Mouse (Mus musculus): ENCODE results near the gene Prg2. TPM values are rescaled to one million over a fixed set of nuclear protein-coding genes. Genes with fewer than 3 reads are reported as not detected.

The Prg2 gene
- not detected for total RNA-seq (2022)

- no peak for DNase-seq (ENCODE audit: low spot score in 2 of 2)
These were observed at the start of gene Prg2 for GRCm38 (mm10) chr2:84980188-84980587. TSS of gene Prg2 (plus strand) at chr2:84980461.

GRCm38 (mm10) chr2:84933992-84934648 is 46.1 kb upstream of the Prg2 start:
- DNase-seq (ENCODE audit: low spot score in 2 of 2): no peak

DNA sequence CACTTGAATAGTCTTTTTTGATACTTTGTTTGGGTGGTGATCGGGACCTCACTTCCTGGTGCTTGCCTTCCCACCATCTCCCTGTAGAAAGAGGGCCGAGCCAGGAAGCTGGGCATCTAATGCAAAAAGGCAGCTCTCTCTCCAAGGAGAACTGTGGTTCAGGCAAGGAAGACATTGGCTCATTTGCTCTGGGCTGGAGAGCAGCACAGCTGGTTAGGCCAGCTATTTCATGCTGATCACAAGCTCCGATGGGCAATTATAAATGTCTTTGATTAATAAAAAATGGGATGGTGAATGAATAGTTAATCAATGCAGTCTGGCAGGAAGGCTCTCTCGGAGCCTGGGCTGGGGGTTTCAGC is 45.6 kb upstream of the Prg2 start:
- DNase-seq (ENCODE audit: low spot score in 2 of 2): no peak

DNA sequence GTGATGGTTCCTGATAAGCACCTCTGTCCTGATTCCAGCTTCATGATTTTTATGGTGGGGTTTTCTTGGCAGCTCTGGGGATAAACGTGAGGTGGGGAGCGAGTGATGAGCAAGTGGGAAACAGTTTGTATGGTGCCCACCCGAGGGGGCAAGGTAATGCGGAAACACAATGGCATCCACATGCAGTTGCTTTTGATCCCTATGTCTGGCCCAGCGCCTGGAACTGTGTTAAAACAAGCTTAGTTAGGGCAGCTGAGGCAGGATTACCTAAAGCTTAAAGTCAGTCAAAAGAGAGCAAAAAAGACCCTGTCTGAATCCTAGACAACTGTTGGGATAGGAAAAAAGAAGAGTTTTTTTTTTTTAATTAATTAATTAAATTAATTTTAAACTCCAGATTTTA is 45.2 kb upstream of the Prg2 start:
- no peak for DNase-seq (ENCODE audit: low spot score in 2 of 2)

DNA sequence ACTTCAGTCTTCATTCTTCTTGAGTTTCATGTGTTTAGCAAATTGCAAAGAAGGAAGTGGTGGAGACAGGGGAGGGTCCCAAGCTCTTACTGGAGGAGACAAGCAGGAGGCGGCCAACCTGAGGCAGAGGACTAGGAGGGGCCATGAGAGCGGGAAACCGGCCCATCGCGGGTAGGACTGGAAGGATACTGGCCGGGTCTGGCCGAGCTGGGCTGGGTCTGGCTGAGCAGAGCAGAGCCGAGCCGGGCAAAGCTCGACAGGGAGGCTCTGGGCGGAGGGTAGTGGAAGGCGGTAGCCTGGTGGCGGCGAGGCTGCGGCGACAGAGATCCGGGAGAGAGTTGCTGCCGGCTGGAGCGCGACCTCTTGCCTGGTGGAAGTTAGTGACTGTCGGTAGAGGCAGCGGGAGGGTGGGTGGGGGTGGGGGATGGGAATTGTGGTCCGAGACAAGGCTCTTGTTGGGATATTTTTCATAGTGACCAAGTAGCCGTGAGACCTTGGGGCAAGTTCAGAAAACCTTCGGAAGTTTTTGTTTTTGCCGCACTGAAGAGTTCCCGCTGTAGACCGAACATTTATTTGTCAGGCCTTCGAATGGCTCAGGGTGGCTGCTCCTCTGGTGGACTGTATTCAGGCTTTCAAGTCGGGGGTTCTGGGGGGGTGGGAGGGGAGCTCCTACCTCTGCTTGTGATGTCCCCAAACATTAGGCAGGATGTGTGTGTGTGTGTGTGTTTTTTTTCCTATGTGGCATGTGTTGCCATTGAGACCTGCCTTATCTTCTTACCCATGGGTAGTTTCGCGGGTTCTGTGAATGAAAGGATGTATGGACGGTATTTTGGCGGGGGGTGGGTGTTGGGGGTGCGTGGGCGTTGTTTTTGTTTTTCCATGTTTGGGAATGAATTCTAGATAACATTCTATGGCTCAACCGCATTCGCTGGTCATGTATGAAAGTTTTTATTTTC is 43.5 kb upstream of the Prg2 start, which contains the start of gene Slc43a3:
TSS of gene Slc43a3 (plus strand) at position 106 of the 956 bp plus-strand sequence.
- DNase-seq (ENCODE audit: low spot score in 2 of 2): no peak

GRCm38 (mm10) chr2:84937491-84938150 is 42.6 kb upstream of the Prg2 start:
- no peak for DNase-seq (ENCODE audit: low spot score in 2 of 2)

- no peak for DNase-seq (ENCODE audit: low spot score in 2 of 2)
These were observed 41.9 kb upstream of the Prg2 start for GRCm38 (mm10) chr2:84938249-84938946.

DNA sequence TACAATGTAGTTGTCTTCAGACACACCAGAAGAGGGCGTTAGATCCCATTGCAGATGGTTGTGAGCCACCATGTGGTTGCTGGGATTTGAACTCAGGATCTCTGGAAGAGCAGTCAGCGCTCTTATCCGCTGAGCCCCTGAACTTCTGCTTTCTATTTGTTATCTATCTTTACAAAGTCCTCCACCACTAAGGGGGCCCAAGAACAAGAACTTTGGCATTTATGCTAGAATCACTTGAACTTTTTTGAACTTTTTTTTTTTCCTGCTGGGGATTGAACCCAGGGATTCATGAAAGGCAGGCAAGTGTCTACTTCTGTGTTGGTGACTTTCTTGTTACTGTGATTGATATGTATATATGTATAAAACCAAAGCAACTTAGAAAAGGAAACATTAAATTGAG is 41.0 kb upstream of the Prg2 start:
- DNase-seq (ENCODE audit: low spot score in 2 of 2): no peak

DNA sequence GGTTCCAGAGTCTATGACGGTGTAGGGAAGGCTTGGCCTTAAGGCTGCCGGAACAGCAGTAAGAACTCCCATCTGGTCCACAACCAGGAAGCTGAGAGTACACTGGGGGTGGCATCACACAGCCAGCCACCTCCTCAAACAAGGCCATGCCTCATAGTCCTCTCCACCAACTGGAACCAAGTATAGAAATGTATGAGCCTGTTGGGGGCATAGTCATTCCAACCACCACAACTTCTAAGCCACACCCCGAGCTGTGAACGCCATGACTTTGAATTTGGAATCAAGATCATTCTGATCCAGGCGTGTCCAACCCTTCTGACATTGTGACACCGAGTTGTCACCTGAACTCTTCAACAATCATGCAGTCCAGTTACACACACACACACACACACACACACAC is 40.5 kb upstream of the Prg2 start:
- DNase-seq (ENCODE audit: low spot score in 2 of 2): no peak

- DNase-seq (ENCODE audit: low spot score in 2 of 2): no peak
These were observed 38.9 kb upstream of the Prg2 start for GRCm38 (mm10) chr2:84941332-84941731.

DNA sequence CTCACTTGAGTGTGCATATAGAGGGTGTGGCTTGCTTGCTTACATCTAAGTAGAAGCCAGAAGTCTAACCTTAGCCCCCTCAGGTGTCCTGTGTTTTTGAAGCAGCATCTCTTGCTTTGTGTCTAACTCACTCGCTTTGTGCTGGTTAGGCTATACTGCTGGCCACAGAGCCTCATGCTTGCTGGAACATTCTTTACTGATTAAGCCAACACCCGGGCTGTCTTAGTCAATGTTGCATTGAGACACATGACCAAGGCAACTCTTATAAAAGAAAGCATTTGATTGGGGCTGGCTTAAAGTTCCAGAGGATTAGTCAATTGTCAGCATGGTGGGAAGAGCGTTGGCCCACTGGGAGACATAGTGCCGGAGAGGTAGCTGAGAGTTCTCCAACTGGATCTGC is 38.5 kb upstream of the Prg2 start:
- no peak for DNase-seq (ENCODE audit: low spot score in 2 of 2)

- no peak for DNase-seq (ENCODE audit: low spot score in 2 of 2)
These were observed 33.0 kb upstream of the Prg2 start for GRCm38 (mm10) chr2:84947154-84947771.

GRCm38 (mm10) chr2:84948252-84948651 is 32.0 kb upstream of the Prg2 start:
- no peak for DNase-seq (ENCODE audit: low spot score in 2 of 2)

DNA sequence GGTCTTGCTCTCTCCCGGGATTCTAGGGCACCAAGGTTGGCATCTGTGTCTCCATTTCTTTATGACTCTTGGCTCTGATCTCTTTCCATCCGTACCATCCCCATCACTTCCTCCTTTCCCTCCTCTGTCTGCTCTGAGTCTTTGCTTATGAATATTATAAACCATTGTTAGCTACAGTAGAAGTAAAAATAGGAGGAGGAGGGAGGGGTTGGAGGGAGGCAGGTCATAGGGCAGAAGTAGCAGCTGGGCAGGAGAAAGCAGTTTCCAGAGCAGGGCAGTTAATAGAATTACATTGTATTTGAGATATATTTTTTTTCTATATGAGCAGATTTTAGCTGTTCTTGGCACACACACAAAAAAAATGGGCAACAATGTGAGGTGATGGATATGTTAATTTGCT is 31.5 kb upstream of the Prg2 start:
- DNase-seq (ENCODE audit: low spot score in 2 of 2): no peak

DNA sequence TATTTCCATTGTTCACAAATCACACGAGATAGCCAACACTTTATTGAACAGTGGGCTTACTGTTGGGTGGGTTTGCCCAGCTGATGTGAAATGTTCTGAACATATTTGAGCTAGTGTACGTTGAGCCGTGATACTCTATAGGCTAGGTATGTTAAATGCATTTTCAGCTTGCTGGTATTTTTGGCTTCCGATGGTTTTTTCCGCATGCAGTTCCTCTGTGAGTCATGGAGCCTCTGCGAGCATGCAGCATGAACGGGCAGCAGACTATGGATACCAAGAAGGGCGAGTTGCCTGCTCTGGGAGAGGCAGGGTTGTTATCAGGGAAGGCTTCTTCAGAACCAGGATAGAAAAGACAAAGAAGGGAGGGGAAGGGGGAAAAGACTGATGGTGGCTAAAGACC is 29.2 kb upstream of the Prg2 start:
- DNase-seq (ENCODE audit: low spot score in 2 of 2): no peak

- DNase-seq (ENCODE audit: low spot score in 2 of 2): no peak
These were observed 28.0 kb upstream of the Prg2 start for GRCm38 (mm10) chr2:84952251-84952650.

DNA sequence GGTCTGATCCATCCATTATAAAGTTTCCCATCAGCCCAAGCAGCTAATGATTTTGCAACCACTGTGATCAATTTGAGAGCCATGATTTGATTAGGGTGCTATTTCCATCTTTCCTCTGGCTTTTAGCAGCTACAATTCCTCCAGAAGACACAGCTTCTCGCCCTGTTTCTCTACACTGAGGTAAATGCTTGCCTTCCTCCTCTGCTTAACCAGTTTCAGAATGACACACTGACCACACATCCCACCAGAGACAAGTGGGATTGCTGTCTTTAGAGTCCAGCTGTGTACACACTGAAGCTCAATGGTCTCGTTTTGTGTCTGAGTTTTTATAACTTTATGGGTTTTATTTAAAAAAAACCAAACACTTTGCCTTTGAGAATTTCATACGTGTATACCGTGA is 27.6 kb upstream of the Prg2 start:
- no peak for DNase-seq (ENCODE audit: low spot score in 2 of 2)

DNA sequence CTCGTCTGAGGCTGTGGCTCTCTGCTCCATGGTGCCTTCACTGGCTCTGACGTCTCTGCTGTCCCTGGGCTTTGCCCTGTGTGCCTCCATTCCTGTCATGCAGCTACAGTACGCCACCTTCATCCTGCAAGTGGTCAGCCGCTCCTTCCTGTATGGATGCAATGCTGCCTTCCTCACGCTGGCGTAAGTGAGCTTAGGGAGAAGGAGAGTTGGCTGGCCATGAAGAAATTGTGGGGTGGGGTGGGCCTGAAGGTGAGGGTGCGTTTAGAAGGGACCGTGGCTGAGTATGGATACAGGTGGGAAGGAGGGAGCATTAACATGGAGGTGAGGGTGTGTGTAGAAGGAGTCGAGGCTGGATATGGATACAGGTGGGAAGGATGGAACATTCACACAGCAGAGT is 24.8 kb upstream of the Prg2 start:
- DNase-seq (ENCODE audit: low spot score in 2 of 2): no peak

DNA sequence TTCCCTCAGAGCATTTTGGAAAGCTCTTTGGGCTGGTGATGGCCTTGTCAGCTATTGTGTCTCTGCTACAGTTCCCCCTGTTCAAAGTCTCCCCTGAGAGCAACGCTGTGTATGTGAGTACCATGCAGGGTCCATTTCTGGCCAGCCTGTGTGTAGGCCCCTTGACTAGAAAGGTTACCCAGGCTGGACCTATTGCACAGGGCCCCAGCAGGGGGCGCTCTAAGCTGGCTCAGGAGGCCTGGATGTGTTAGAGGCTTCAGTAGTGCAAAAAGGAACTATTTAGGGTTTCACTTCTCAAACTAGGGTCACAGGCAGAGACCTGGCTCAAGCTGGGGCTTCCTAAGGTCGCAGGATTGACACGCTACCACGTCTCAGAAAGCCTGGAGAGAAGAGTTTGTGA is 24.0 kb upstream of the Prg2 start:
- DNase-seq (ENCODE audit: low spot score in 2 of 2): peak in 1 of 2 experiments; percentile 46

DNA sequence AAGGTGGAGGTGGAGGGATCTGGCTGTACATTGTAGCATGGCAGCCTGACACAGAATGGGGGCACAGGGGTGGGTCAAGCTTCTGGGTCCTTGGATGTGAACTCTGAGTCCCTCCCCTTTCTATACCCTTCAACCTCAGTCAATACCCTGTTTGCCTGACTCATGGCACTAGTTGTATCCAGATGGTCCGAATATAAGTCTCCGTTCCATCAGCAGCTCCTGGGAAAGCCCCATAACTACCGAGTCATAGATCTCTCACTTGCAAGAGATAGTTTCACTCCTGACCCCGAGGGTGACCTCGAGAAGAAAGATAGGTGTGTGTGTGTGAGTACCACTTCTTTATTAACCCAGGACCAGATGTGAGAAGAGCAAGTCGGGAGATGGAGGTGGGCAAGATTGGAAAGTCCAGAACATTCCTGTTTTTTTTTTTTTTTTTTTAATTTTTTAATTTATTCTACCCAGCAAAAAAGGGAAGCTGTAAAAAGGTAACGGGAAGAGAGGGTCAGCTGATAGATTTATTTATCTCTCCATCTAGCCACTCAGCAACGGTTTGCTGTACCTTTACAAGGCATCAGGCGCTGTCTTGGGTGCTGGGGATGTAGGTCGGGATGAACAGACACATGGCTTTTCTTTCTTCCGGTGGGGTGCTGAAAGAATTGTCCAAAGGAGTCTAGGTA is 21.5 kb upstream of the Prg2 start:
- no peak for DNase-seq (ENCODE audit: low spot score in 2 of 2)

- DNase-seq (ENCODE audit: low spot score in 2 of 2): no peak
These were observed 19.0 kb upstream of the Prg2 start for GRCm38 (mm10) chr2:84961300-84961699.

All from layer of hippocampus, adult 8-10 months (tissue).